Mouse (Mus musculus): Measurements from ENCODE around the gene Diras2. TPM values are rescaled to one million over a fixed set of nuclear protein-coding genes. Genes with fewer than 3 reads are reported as not detected.
A peak's percentile ranks its signal among the peaks of the same experiment; 100 is the strongest.

Diras2 gene
- polyA plus RNA-seq, 1 experiment from 2014 or later, result 0.16 TPM

DNA sequence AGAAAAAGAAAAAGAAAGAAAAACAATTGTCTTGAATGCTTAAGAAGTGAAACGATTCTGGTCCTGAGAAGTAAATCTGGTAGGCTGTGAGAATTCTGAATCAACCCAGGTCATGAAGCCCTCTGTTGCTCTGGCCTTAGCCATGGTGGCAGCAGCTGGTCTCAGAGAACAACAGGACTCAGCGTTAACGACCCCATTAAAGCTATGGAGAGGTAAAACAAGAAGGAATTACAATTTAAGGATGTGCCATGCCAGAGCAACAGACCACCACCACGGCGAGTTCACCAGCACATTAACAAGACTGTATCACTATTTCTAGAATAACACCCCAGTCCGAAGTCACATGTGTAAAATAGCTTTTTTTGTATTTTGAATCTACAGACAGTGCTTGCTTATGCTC lies 65.9 kb downstream of the Diras2 start:
- H3K4me3 ChIP-seq (ENCODE audit: low read depth, low read length), result no peak overlapping the region
- H3K9ac ChIP-seq (ENCODE audit: low read length), result no peak overlapping the region
- H3K9me3 ChIP-seq (ENCODE audit: control insufficient read depth, low read length), result no peaks in the 10 kb centered on the region
- ATAC-seq (ENCODE audit: low FRiP score) (no peak), DNase-seq (ENCODE audit: low spot score, missing footprints) (no peak)
- H3K27ac ChIP-seq (ENCODE audit: low read depth, low read length), result no peak overlapping the region
- whole genome bisulfite sequencing, result 84% methylated on average over 6 of the region's 6 CpGs
- no peak overlapping the region for H3K4me2 ChIP-seq
- no peaks in the 10 kb centered on the region for H3K27me3 ChIP-seq (ENCODE audit: control insufficient read depth, insufficient read depth, low read length)
- peaks cover 8% of the 10 kb centered on the region; the same call in 1 of the 2 replicates for H3K4me1 ChIP-seq (ENCODE audit: control insufficient read depth, insufficient read depth, low read length)
- H3K36me3 ChIP-seq (ENCODE audit: control insufficient read depth, insufficient read depth, low read length), result no peaks in the 10 kb centered on the region

DNA sequence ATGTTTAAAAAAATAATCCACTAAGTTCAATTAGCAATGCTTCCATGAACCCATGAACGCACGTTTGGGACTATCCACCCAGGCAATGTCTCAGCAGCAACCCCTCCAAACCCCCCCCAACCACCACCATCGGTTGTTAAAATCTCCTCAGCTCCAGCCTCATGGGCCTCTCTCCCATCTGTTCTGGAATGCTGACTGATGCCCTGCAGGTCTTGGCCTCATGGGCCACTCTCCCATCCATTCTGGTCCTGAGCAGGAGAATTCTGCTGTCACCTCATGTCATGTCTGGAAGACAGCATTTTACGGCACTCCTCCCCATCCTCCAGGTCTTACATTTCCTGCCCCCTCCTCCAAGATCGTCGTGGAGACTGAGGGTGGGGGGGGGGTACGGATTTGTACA lies 71.1 kb downstream of the Diras2 start:
- H3K9ac ChIP-seq (ENCODE audit: low read length), result no peak overlapping the region
- H3K4me3 ChIP-seq (ENCODE audit: low read depth, low read length), result no peak overlapping the region
- 81% methylated on average over 7 of the region's 7 CpGs for WGBS
- H3K36me3 ChIP-seq (ENCODE audit: control insufficient read depth, insufficient read depth, low read length), result no peaks in the 10 kb centered on the region
- H3K4me1 ChIP-seq (ENCODE audit: control insufficient read depth, insufficient read depth, low read length), result no peaks in the 10 kb centered on the region; the same call in 1 of the 2 replicates
- H3K27me3 ChIP-seq (ENCODE audit: control insufficient read depth, insufficient read depth, low read length), result no peaks in the 10 kb centered on the region
- no peak overlapping the region for H3K27ac ChIP-seq (ENCODE audit: low read depth, low read length)
- H3K4me2 ChIP-seq, result no peak overlapping the region
- ATAC-seq (ENCODE audit: low FRiP score) (no peak), DNase-seq (ENCODE audit: low spot score, missing footprints) (no peak)
- H3K9me3 ChIP-seq (ENCODE audit: control insufficient read depth, low read length), result no peaks in the 10 kb centered on the region

DNA sequence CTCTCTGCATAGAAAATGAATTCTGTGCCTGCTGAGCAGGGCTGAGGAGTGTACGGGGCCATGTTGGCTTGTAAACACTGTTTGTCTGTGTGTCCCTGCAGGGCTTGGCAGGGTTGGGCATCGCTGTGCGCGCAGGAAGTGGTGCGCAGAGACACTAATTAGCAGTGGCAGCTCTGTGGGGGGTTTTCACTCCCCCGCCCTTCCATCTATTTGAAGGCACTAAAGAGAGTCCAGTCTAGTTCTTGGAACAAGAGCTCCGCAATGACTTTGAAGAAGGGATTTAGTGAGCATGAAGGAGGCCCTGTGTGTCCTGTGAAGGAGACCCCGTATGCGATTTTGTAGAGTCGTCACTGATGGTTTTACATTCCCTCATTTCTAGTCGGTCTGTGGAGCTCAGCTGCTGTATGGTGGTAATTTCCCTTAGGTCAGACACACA lies 73.2 kb downstream of the Diras2 start:
- Histone ChIP-seq H3K36me3 (ENCODE audit: control insufficient read depth, insufficient read depth, low read length) (no peaks in the 10 kb centered on the region), H3K4me1 (ENCODE audit: control insufficient read depth, insufficient read depth, low read length) (no peaks in the 10 kb centered on the region; the same call in 1 of the 2 replicates), H3K27ac (ENCODE audit: low read depth, low read length) (no peak overlapping the region), H3K4me2 (no peak overlapping the region), H3K9ac (ENCODE audit: low read length) (no peak overlapping the region), H3K4me3 (ENCODE audit: low read depth, low read length) (no peak overlapping the region), H3K27me3 (ENCODE audit: control insufficient read depth, insufficient read depth, low read length) (no peaks in the 10 kb centered on the region), H3K9me3 (ENCODE audit: control insufficient read depth, low read length) (no peaks in the 10 kb centered on the region)
- ATAC-seq (ENCODE audit: low FRiP score) (peak; percentile 61), DNase-seq (ENCODE audit: low spot score, missing footprints) (peak; percentile 86)
- WGBS, result 55% methylated on average over 11 of the region's 11 CpGs

DNA sequence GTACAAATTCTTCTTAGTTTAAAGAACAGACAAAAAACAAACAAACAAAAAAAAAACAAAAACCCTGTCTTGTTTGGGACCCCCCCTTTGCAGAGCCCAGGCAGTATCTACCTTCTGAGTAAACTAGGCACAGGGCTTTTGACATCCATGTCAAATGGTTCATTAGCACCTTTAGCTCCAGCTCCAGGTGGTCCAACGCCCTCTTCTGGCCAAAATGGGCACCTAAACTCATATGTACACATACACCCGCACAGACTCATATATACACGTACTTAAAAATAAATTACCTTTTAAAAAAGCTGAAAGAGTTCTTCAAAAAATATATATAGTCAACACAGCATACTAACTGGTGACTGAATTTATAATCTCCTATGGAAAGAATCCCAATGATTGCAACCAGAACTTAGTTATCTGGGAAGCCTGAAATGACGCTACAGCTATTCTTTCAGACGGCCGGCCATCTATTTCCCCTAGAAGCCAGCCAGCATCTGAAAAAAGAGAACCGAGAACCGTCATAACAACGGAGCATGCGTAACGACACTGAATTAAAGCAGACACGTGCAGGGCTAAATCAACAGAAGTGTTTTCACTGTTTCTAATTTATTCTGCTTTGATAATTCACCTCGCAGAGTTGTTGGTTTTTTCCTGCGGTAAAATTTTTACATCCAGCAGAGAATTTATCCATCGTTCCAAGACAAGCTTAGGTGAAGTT lies 73.7 kb downstream of the Diras2 start:
- no peak overlapping the region for H3K4me3 ChIP-seq (ENCODE audit: low read depth, low read length)
- peak; percentile 37 for DNase-seq (ENCODE audit: low spot score, missing footprints)
- H3K36me3 ChIP-seq (ENCODE audit: control insufficient read depth, insufficient read depth, low read length), result no peaks in the 10 kb centered on the region
- no peak overlapping the region for H3K9ac ChIP-seq (ENCODE audit: low read length)
- H3K9me3 ChIP-seq (ENCODE audit: control insufficient read depth, low read length), result no peaks in the 10 kb centered on the region
- H3K27ac ChIP-seq (ENCODE audit: low read depth, low read length), result no peak overlapping the region
- no peaks in the 10 kb centered on the region; the same call in 1 of the 2 replicates for H3K4me1 ChIP-seq (ENCODE audit: control insufficient read depth, insufficient read depth, low read length)
- H3K27me3 ChIP-seq (ENCODE audit: control insufficient read depth, insufficient read depth, low read length), result no peaks in the 10 kb centered on the region
- H3K4me2 ChIP-seq, result no peak overlapping the region
- WGBS, result 77% methylated on average over 15 of the region's 15 CpGs
- no peak for ATAC-seq (ENCODE audit: low FRiP score)

GRCm38 (mm10) chr13:52455329-52455728 lies 75.8 kb downstream of the Diras2 start:
- no peak overlapping the region for H3K4me3 ChIP-seq (ENCODE audit: low read depth, low read length)
- H3K4me1 ChIP-seq (ENCODE audit: control insufficient read depth, insufficient read depth, low read length), result no peaks in the 10 kb centered on the region; the same call in 1 of the 2 replicates
- H3K36me3 ChIP-seq (ENCODE audit: control insufficient read depth, insufficient read depth, low read length), result no peaks in the 10 kb centered on the region
- H3K27me3 ChIP-seq (ENCODE audit: control insufficient read depth, insufficient read depth, low read length), result no peaks in the 10 kb centered on the region
- no peak for ATAC-seq (ENCODE audit: low FRiP score)
- no peak overlapping the region for H3K27ac ChIP-seq (ENCODE audit: low read depth, low read length)
- H3K9ac ChIP-seq (ENCODE audit: low read length), result no peak overlapping the region
- no peaks in the 10 kb centered on the region for H3K9me3 ChIP-seq (ENCODE audit: control insufficient read depth, low read length)
- no peak for DNase-seq (ENCODE audit: low spot score, missing footprints)
- no peak overlapping the region for H3K4me2 ChIP-seq
- WGBS, result 51% methylated on average over 9 of the region's 9 CpGs

- no peaks in the 10 kb centered on the region for H3K36me3 ChIP-seq (ENCODE audit: control insufficient read depth, insufficient read depth, low read length)
- ATAC-seq (ENCODE audit: low FRiP score), result no peak
- H3K9me3 ChIP-seq (ENCODE audit: control insufficient read depth, low read length), result no peaks in the 10 kb centered on the region
- no peak overlapping the region for H3K4me2 ChIP-seq
- no peak overlapping the region for H3K9ac ChIP-seq (ENCODE audit: low read length)
- H3K27me3 ChIP-seq (ENCODE audit: control insufficient read depth, insufficient read depth, low read length), result no peaks in the 10 kb centered on the region
- H3K27ac ChIP-seq (ENCODE audit: low read depth, low read length), result no peak overlapping the region
- H3K4me1 ChIP-seq (ENCODE audit: control insufficient read depth, insufficient read depth, low read length), result no peaks in the 10 kb centered on the region; the same call in 1 of the 2 replicates
- no peak for DNase-seq (ENCODE audit: low spot score, missing footprints)
- H3K4me3 ChIP-seq (ENCODE audit: low read depth, low read length), result no peak overlapping the region
- WGBS, result 87% methylated on average over 11 of the region's 11 CpGs
Observed at GRCm38 (mm10) chr13:52454708-52455250, 76.3 kb downstream of the Diras2 start.

Other genes starting within 250 kb of the Diras2 start
- 2.1 and 2.3 TPM in 2 replicates for gene Syk, start 51.9 kb upstream of the Diras2 start, polyA plus RNA-seq (2014; fragmentation: Nextera tagmentation; extraction: Ambion mirVana)

Data from midbrain, embryonic 11.5 days (tissue).